Mouse (Mus musculus) stomach, embryonic 14.5 days (tissue): ENCODE results near the gene Rxfp1. TPM values are rescaled to one million over a fixed set of nuclear protein-coding genes. Genes with fewer than 3 reads are reported as not detected.

Experiments used
- ATAC-seq: fragments of 200-750 bp; cut with Nextera tagmentation; 2 replicates; pipeline ENCODE4 v1.8.0; 2017; ENCODE audit warnings: low read depth, moderate TSS enrichment; ENCODE audit not compliant: insufficient number of reproducible peaks, insufficient read depth, low FRiP score
- H3K27ac ChIP-seq: fragments of 300-500 bp; sonication (generic); 2 replicates; pipeline ENCODE4 v1.5.1; 2014; ENCODE audit warnings: mild to moderate bottlenecking, low read length, moderate library complexity, mixed read lengths
- H3K27me3 ChIP-seq: fragments of 300-500 bp; sonication (generic); 2 replicates; pipeline ENCODE4 v1.6.1; 2014; ENCODE audit warnings: low read length, control low read depth, mixed read lengths; ENCODE audit not compliant: control insufficient read depth, insufficient read depth
- H3K36me3 ChIP-seq: fragments of 300-500 bp; sonication (generic); 2 replicates; pipeline ENCODE4 v1.6.1; 2014; ENCODE audit warnings: mild to moderate bottlenecking, control low read depth, low read length, moderate library complexity, mixed read lengths; ENCODE audit not compliant: control insufficient read depth, insufficient read depth
- H3K4me1 ChIP-seq: fragments of 300-500 bp; sonication (generic); 2 replicates; pipeline ENCODE4 v1.6.1; 2014; ENCODE audit warnings: low read length, control low read depth, mixed read lengths; ENCODE audit not compliant: control insufficient read depth, insufficient read depth
- H3K4me2 ChIP-seq: fragments of 300-500 bp; sonication (generic); replicated peaks from 2 replicates; pipeline ENCODE4 v1.6.1; 2014; ENCODE audit warnings: low read depth, low read length, control low read depth
- H3K4me3 ChIP-seq: fragments of 300-500 bp; sonication (generic); 2 replicates; pipeline ENCODE4 v1.5.1; 2014; ENCODE audit warnings: low read depth, low read length, control low read depth
- H3K9ac ChIP-seq: fragments of 300-500 bp; sonication (generic); replicated peaks from 2 replicates; pipeline ENCODE4 v1.6.1; 2014; ENCODE audit warnings: low read depth, mild to moderate bottlenecking, control low read depth, low read length, moderate library complexity, mixed read lengths
- H3K9me3 ChIP-seq: fragments of 300-500 bp; sonication (generic); 2 replicates; pipeline ENCODE4 v1.6.1; 2016; ENCODE audit warnings: low read depth, low read length, control low read depth; ENCODE audit not compliant: control insufficient read depth
- whole genome bisulfite sequencing: fragments of 180-500 bp; shearing (Covaris S2); extraction: QIAGEN DNeasy Blood & Tissue Kit; methylation state at CpG from one replicate; pipeline ENCODE4 v1.1.7; 2014; 5-methylcytosine and 5-hydroxymethylcytosine counted together
- polyA plus RNA-seq: library from polyadenylated mRNA; unstranded; fragments of >200 nt; fragmentation: Nextera tagmentation; extraction: Ambion mirVana; gene quantifications from 2 replicates; pipeline ENCODE4 v1.2.1, GENCODE M21; 2014

The Rxfp1 gene
- polyA plus RNA-seq, 1 experiment from 2014 or later, result not detected

DNA sequence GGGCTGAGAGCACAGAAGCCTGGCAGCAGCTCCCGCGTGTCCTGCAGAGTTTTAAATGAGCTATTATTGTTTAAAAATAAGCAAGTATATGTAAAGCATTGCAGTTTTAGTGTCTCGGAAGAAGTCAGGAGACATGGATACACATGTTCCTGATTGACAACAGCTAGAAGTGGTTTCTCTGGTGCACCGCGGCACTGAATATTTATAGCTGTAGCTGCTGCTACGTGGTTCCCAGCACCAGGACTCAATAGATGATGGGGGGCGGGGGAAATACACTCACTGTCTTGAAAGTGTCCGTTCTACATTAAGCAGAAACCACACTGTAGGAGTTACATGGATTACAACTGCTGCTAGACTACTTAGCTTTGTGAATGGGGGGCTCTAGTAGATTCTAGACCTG is 54.2 kb downstream of the Rxfp1 start:
- H3K27me3 ChIP-seq, result no peaks in the 10 kb centered on the region
- no peaks in the 10 kb centered on the region for H3K4me1 ChIP-seq
- WGBS, result 70% methylated on average over 8 of the region's 8 CpGs
- ATAC-seq, result no peak
- no peak overlapping the region for H3K4me3 ChIP-seq
- no peak overlapping the region for H3K9ac ChIP-seq
- no peak overlapping the region for H3K27ac ChIP-seq
- H3K36me3 ChIP-seq, result no peaks in the 10 kb centered on the region
- 0 out of 2 replicates have a peak, but pooled peaks cover 7% of the 10 kb centered on the region for H3K9me3 ChIP-seq
- H3K4me2 ChIP-seq, result no peak overlapping the region

DNA sequence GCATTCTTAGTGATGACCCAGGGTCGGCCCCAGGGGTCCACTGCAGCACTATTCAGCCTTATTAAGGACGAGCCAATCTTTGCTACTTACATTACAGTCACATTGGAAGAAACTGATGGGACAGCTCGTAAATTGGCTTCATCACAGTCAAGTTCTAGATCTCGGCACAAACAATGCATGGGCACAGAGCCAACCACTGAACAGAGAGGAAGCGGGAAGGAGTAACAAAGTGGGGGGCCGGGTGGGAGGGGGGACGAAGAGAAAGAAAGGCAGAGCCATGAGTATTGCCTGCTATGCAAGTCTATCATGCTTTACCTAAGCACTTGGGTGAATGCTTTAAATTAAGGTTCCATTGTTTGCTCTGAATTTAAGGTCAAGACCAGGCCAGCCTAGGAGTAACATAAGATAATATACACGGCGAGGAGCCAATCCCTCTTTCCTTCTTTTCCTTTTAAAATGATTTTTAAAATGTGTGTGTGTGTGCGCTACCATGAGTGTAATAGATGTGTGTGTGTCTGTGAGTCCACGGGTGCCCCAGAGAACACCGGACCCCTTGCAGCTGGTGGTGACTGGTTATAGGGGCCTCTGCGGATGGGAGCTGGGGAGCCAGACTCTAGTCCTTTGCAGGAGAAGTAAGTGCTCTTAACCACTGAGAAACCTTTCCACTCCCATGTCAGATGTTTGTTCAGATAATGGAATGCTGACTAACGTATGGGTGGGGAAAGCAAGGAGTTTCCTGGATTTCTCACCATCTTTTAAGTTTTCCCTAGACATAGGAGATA is 55.1 kb downstream of the Rxfp1 start:
- ATAC-seq, result no peak
- 63% methylated on average over 14 of the region's 14 CpGs for WGBS
- no peaks in the 10 kb centered on the region for H3K27me3 ChIP-seq
- H3K36me3 ChIP-seq, result no peaks in the 10 kb centered on the region
- H3K4me2 ChIP-seq, result no peak overlapping the region
- no peak overlapping the region for H3K4me3 ChIP-seq
- 0 out of 2 replicates have a peak, but pooled peaks cover 7% of the 10 kb centered on the region for H3K9me3 ChIP-seq
- H3K4me1 ChIP-seq, result no peaks in the 10 kb centered on the region
- H3K9ac ChIP-seq, result no peak overlapping the region
- no peak overlapping the region for H3K27ac ChIP-seq

DNA sequence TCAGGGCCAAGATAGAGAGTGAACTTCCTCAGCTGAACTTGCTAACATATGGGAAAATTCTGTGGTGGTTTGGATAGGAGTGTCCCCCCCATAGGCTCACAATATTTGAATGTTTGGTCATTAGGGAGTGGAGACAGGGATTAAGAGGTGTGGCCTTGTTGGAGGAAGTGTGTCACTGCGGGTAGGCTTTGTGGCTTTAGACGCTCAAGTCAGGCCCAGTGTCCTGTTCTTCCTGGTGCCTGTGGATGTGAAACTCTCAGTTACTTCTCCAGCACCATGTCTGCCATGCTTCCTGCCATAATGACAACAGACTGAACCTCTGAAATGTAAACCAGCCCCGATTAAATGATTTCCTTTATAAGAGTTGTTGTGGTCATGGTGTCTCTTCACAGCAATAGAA is 61.3 kb downstream of the Rxfp1 start:
- H3K9me3 ChIP-seq, result no peaks in the 10 kb centered on the region
- no peak overlapping the region for H3K4me3 ChIP-seq
- H3K27me3 ChIP-seq, result no peaks in the 10 kb centered on the region
- ATAC-seq, result no peak
- H3K27ac ChIP-seq, result no peak overlapping the region
- H3K9ac ChIP-seq, result no peak overlapping the region
- H3K4me1 ChIP-seq, result no peaks in the 10 kb centered on the region
- H3K4me2 ChIP-seq, result no peak overlapping the region
- WGBS, result 88% methylated on average over 3 of the region's 3 CpGs
- H3K36me3 ChIP-seq, result no peaks in the 10 kb centered on the region

DNA sequence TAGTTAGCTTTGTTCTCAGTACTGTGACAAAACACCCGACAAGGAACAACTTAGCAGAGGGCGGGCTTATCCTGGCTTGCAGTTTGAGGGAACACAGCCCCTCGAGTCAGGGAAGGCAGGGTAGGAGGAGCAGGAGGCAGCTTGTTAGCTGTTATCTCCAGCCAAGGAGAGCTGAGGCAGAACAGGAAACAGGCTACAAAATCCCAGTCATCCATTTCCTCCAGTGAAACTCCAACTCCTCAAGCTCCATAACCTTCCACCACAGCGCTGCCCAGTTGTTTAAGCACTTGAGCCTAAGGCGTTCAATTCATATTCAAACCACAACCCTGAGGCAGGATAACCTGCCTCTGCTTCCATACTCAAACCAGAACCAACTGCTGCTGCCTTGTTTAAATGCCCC is 63.0 kb downstream of the Rxfp1 start:
- H3K27ac ChIP-seq, result no peak overlapping the region
- 76% methylated on average over 5 of the region's 5 CpGs for WGBS
- ATAC-seq, result no peak
- no peak overlapping the region for H3K4me2 ChIP-seq
- H3K9ac ChIP-seq, result no peak overlapping the region
- no peaks in the 10 kb centered on the region for H3K36me3 ChIP-seq
- no peaks in the 10 kb centered on the region for H3K27me3 ChIP-seq
- H3K4me3 ChIP-seq, result no peak overlapping the region
- H3K9me3 ChIP-seq, result no peaks in the 10 kb centered on the region
- no peaks in the 10 kb centered on the region for H3K4me1 ChIP-seq

DNA sequence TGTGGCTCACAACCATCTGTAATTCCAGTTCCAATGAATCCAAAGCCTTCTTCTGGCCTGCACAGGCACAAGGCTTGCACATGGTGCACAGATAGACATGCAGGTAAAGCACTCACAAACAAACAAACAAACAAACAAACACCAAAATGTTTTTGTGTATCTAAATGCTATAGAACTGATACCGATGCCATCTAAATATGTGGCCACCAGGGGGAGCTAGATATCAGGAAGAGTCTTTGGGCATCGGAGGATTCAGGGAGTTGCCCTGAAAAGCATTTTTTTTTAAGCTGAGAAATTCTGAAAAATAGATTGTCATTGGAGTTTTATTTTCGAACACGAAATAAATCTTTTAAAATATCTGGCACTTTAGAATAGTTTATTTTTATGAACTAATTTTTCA is 64.6 kb downstream of the Rxfp1 start:
- ATAC-seq, result no peak
- Histone ChIP-seq H3K4me1 (no peaks in the 10 kb centered on the region), H3K36me3 (no peaks in the 10 kb centered on the region), H3K9me3 (no peaks in the 10 kb centered on the region), H3K27me3 (no peaks in the 10 kb centered on the region), H3K9ac (no peak overlapping the region), H3K27ac (no peak overlapping the region), H3K4me3 (no peak overlapping the region), H3K4me2 (no peak overlapping the region)
- WGBS, result 9% methylated on average over 4 of the region's 4 CpGs

DNA sequence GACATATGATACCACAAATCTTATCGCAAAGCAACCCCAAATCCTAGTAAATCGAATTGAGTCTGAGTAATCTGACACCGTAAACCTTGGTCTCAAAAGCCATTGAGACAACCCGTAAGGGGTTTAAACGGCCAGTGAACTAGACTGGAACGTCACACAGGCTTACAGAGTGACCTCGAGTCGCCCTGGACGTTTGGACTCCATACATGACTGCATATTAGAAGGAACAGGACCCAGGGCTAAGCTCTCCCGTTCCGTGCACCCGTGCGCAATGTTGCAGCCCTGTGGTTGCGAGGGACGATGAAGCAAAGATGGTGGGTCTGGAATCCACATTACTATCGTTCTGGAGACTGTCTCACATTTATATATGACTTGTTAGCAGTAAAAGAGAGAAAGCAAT is 65.5 kb downstream of the Rxfp1 start:
- Histone ChIP-seq H3K36me3 (no peaks in the 10 kb centered on the region), H3K9ac (no peak overlapping the region), H3K27me3 (no peaks in the 10 kb centered on the region), H3K4me1 (no peaks in the 10 kb centered on the region), H3K4me3 (no peak overlapping the region), H3K9me3 (no peaks in the 10 kb centered on the region), H3K4me2 (no peak overlapping the region), H3K27ac (no peak overlapping the region)
- no peak for ATAC-seq
- WGBS, result 73% methylated on average over 16 of the region's 16 CpGs

DNA sequence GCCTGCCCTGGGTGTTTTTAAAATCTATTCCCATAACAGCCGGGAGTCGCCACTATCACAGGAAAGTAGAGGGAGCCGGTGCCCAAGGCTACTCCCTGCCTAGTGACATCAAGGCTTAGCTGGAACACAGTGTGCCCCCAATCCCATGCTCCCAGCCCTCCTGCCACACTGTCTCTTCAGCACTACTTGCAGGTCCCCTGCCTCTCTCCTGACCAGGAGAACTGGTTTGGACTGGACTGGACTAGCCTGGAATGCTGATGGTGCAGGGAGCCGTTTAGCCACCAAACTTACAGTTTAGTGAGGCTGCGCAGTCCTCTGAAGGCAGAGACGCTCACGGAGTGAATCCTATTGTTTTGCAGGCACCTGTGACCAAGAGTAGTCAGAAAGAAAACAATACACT is 67.1 kb downstream of the Rxfp1 start:
- no peaks in the 10 kb centered on the region for H3K9me3 ChIP-seq
- H3K4me3 ChIP-seq, result no peak overlapping the region
- WGBS, result 82% methylated on average over 7 of the region's 7 CpGs
- no peak for ATAC-seq
- H3K4me2 ChIP-seq, result no peak overlapping the region
- no peak overlapping the region for H3K27ac ChIP-seq
- H3K27me3 ChIP-seq, result no peaks in the 10 kb centered on the region
- H3K9ac ChIP-seq, result no peak overlapping the region
- H3K4me1 ChIP-seq, result no peaks in the 10 kb centered on the region
- H3K36me3 ChIP-seq, result no peaks in the 10 kb centered on the region

DNA sequence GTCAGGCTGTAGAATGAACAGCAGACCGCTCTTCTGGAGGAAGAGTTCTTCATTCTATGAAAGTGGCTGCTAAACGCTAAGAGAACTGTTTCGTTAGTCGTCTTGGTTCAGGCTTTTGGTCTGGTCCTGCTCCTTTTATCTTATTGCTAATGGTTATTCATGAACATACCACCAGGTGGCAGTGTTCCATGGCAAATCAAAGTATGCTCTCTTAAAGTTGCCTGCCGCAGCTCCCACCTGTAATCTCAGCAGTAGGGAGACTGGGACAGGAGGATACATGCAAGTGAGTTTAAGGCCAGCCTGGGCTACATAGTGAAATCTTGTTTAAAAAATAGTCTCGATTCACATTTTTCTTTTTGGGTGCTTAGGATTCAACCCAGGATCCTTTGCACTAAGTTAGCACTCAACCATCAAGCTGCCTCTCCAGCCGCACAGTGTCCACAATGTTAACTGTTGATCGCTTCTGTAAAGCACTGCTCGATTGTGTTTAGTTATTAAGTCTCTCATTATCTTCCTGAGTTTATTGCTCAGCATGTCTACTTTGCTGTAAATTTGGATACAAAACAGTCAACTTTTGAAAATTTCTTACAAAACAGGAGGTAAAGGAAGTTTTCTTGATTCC is 72.8 kb downstream of the Rxfp1 start:
- 0 out of 2 replicates have a peak, but pooled peaks have one; percentile 6 for ATAC-seq
- Histone ChIP-seq H3K36me3 (no peaks in the 10 kb centered on the region), H3K4me3 (no peak overlapping the region), H3K4me2 (no peak overlapping the region), H3K27me3 (no peaks in the 10 kb centered on the region), H3K4me1 (no peaks in the 10 kb centered on the region), H3K9me3 (no peaks in the 10 kb centered on the region), H3K27ac (no peak overlapping the region), H3K9ac (no peak overlapping the region)
- WGBS, result 37% methylated on average over 9 of the region's 9 CpGs
